Mouse (Mus musculus) right cerebral cortex, postnatal 4 days (tissue): Measurements from ENCODE around the gene Zfp82.
A peak's percentile ranks its signal among the peaks of the same experiment; 100 is the strongest.
"Not testable (repeated sequence)": the region's sequence is repeated elsewhere in the genome, so short reads cannot be mapped to it uniquely, and the experiment has no call there.

ENCODE experiments used
- DNase-seq: peaks from one replicate; pipeline ENCODE4 v3.0.0-alpha.2; 2022

Gene Zfp82

DNA sequence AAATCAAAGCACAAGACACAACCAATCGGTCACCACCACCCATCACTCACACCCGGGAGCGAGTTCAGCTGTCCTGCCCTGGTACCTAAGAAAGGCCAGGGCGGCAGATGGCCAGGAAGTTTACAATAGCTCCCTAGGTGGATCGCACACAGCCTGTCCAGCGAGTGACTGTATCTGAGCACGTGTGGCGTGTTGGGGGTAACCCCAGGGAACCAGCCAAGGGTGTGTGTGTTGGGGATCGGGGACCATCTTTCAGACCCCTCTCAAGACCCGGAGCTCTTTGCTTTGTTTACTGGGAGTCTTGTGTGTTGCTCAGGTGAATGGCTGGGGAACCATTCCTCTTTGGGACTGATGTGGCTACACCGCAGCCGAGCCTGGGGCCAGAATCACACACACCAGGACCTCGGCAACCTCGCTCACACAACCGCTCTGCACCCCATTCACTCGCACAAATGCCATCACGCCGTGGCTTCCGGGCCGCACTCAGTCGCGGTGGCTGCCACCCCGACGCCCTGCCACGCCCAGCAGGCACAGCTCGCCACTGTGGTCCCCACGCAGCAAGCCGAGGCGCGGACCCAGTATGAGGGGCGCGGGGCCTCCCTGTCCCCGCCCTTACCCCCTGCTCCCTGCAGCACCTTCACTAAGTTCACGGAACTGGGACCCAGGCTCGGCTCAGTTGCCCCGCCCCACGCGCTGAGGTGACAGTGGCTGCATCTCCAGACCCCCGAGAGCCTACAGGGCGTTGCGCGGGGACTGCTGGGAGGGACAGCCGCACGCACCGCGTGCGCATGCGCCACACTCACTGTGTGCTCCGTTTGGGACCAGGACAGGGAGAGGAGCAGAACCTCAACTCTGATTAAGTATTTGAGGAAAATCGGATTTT is at the start of gene Zfp82:
Zfp82 (minus strand) TSS at position 755 of the 883 bp plus-strand sequence.
- DNase-seq, result peak; percentile 82

GRCm38 (mm10) chr7:30122188-30122530 is 49.5 kb upstream of the Zfp82 start:
- DNase-seq, result no peak

DNA sequence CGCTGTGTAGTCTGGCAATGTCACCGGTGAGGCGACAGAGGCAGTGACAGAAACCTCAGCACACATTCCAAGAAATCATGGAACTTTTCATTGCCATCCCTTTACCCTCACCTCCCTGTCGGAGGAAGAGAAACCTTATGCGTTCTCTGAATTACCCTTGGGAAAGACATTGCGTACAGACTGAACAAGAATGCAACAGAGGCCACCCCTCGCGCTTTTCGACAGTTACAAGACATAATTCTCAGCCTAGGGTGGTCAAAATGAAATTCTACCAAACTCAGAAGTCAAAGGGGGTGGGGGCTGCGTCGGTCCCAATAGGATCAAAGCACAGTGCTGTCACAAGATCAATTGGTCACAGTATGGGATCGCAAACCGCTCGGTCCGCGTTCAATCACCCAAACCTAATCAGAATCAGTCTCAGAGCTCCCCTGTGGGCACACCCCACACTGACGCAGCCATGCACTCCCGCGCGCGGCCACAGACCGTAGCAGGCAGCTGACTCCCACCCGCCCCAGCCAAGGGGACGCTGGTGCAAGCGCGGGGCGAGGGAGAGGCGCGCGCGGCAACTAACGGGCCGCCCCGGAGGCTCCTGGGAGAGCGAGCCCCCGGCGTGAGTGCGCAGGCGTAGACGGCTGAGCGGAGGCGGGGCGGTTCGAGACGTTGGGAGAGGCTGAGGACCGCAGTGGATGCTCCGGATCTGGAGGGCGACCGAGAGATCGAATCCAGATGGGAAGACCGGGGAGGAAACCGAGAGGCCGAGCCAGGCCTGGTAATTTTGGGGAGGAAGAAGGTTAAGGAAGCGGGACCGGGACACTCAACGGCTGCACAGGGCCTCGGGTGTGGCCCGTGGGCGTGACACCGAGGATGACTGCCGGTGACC is 48.8 kb upstream of the Zfp82 start, which contains the start of gene Zfp382:
Zfp382 (plus strand) TSS at position 635 of the 880 bp plus-strand sequence.
- peak; percentile 91 for DNase-seq

DNA sequence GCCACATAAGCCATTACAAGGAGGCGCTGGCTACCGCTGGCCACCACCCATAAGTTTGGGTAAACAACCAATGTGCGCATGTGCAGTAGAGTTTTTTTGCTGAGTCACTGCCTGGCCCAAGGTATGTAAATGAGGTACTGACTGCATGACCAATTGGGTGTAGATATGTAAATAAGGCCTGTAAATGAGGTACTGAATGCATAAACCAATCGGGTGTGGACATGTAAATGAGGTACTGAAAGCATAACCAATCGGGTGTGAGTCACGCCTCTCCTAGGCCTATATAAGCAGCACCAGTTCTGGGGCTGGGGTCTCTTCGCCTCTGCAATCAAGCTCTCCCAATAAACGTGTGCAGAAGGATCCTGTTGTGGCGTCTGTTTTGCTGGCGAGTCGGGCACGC is 45.2 kb upstream of the Zfp82 start:
- not testable (repeated sequence) for DNase-seq

DNA sequence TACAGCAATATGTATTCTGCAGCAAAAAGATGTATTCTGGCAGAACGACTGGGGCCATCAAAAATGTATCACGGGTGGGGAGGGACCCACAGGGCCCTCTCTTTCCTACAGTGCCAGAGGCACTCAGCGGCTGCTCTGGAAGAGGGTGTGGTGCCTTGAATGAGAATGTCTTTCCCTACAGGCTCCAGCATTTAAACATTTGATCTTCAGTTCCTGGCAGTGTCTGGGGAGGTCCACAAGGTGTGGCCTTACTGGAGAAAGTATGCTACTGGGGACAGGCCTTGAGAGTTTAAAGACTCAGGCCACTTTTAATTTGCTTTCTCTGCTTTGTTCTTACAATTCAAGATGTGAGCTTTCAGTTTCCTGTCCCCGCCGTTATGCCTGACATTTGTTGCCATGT is 43.4 kb upstream of the Zfp82 start:
- no peak for DNase-seq

GRCm38 (mm10) chr7:30099297-30099696 is 26.6 kb upstream of the Zfp82 start:
- peak; percentile 82 for DNase-seq

DNA sequence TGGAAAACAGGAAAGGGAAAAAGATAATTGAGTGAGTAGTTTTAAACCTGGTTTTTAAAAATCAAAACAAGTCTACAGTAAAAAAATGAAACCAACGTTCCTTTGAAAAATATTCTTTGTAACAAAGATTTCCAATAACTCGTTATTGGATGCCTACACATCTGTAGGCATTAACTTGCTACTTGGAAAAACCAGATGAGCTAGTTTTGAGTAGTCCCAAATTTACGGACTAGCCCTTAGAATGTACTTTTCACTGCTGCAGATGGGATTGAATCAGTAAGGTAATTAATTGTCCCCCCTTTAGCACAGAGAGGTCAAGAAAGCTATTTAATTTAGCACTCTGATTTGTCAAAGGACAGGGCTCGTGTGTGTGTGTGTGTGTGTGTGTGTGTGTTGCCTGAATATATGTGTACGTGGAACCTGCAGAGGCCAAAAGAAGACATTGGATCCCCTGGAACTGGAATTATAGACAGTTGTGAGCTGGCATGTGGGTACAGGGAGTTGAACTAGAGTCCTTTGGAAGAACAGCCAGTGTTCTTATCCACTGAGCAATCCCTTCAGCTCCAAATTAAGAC is 22.9 kb upstream of the Zfp82 start:
- no peak for DNase-seq

GRCm38 (mm10) chr7:30094646-30095429 is 22.1 kb upstream of the Zfp82 start, which contains the start of gene Zfp260:
TSS of gene Zfp260 (plus strand) at chr7:30094777.
- peak; percentile 92 for DNase-seq

DNA sequence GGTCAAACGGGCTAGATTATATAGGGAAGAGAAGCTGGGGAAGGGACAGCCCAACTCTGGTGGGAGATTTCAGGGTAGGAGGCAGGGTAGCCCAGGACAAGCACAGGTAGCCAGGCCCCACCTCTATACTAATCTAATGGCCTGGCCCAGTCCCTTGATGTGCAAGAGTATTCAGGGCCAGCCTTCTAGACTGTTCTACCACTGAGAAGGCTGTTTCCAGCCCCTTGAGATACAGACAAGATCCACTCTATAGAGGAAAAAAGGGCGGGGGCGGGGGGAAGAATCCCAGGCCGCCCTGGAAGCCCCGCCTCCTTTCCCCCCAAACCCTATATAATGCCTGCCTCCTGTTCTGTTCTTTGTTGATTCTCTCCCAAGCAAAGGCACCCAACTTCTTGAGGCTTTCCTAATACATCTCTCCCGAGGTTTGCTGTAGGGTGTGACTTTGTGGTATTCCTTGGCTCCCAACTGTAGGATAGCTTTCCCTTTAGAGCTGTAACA is 21.3 kb upstream of the Zfp82 start:
- no peak for DNase-seq

- no peak for DNase-seq
Measured at GRCm38 (mm10) chr7:30092666-30093065, 20.0 kb upstream of the Zfp82 start.

DNA sequence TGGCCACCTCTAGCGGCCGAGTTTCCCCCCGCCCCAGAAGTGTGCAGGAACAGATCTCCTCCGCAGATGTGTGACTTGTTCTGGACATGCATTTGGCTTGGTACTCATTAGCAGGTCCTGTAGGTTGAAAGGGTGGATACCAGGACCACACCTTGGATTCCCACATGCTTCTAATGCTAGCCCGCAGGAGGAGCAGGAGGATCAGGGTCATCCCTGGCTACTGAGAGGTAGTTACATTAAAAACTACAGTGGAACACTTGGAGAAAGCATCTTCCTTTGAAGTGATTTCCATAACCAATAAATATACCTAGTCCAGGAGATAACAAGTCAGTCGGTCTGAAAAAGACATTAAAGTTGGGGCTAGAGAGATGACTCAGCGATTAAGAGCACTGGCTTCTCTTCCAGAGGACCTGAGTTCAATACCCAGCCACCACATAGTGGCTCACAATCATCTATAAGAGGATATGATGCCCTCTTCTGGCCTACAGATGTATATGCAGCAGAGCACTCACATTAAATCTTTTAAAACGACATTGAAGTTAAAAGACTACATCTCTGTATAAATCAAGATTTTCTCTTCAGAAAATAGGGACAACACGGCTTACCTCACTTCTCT is 18.4 kb upstream of the Zfp82 start:
- no peak for DNase-seq

GRCm38 (mm10) chr7:30090092-30090969 is 17.6 kb upstream of the Zfp82 start, which contains the start of the genes Gm26920 and Zfp566:
TSS of gene Gm26920 (minus strand) at chr7:30090410.
TSS of gene Zfp566 (minus strand) at chr7:30090527.
- peak; percentile 92 for DNase-seq

- DNase-seq, result no peak
Measured at GRCm38 (mm10) chr7:30089405-30089804, 16.7 kb upstream of the Zfp82 start.

DNA sequence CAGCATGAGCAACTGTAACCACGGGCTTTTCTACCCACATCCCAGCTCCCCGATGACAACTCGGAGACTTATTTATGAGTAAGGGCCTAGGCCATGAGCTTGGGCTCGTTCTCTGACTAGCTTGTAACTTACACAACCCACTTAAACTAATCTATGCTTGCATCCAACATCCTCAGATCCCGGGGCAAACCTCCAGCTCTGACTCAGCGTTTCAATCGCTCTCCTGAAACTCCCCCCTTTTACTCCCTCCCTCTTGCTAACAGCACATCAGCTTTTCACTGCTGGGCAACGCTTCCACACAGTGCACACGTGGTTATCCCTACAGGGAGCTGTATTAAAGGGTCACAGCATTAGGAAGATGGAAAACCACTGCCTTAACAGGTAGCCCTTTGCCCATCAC is 13.8 kb upstream of the Zfp82 start:
- DNase-seq, result no peak

DNA sequence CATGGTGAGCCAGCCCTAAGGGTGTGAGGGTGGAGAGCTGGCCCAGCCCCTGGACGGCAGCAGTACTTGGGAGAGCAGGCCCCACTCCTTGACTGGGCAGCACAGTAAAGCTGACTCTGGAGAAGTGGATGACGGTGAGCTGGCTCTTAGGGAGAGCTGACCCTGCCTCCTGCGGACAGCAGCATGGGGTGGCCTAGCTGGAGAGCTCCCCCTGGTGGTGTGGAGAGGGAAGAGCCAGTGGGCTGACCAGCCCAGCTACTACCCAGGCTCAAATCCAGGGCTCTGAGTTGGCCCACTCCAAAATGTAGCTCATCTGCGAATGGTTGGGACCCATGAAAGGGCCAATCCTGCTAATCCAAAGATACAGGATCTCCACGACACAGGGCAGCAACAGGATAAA is 8.1 kb downstream of the Zfp82 start:
- DNase-seq, result no peak

GRCm38 (mm10) chr7:30062478-30062877 is 10.2 kb downstream of the Zfp82 start:
- peak; percentile 25 for DNase-seq

DNA sequence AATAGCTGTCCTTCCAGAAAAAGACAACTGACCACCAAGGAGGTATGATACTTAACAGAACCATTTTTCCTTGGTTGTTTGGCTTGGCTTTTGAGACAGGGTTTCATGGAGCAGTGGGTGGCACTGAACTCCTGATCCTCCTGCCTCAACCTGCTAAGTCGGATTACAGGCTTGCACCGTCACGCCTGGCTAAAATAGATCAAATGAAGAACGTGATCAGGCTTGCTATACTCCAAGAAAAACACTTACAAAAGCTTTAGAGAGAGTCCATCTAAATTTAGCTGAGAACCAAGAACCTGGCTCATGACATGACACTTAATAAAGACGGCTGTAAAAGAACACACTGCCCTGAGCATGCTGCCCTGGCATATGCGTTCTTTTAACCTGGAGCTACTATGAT is 12.4 kb downstream of the Zfp82 start:
- DNase-seq, result no peak

GRCm38 (mm10) chr7:30053591-30053990 is 19.1 kb downstream of the Zfp82 start:
- DNase-seq, result no peak

DNA sequence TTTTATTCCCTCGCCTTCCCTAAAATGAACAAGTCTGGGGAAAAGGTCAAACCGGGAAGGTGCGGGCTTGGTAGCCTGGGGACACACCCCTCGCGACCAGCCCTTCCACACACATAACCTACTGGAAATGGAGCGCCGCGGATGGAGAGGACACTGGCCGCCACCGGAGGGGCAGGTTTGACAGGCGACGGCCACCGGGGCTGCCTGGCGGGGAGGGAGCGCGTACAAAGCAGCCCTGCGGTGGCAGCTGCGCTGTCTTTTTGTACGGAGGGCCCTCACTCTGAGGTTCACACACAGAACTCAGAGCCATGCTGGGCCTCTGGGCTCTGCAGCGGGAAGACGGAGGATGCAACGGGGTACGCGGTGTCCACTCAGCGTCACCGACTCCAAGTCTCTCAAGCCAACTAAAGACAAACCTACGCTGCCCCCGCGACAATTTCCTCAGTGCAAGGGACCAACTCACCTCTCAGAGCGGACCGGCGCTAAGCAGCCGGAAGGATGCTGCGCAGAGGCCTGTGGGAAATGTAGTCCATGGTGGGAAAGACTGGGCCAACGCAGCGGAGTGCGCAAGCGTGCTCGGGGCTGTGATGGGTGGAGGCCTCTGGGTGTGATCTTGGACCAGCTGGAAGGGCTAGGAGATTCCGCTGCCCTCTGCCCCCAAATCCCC is 21.7 kb downstream of the Zfp82 start, which contains the start of gene Zfp14:
Zfp14 (minus strand) TSS at position 499 of the 667 bp plus-strand sequence.
- peak; percentile 88 for DNase-seq

- DNase-seq, result no peak
Measured at GRCm38 (mm10) chr7:30048126-30048525, 24.6 kb downstream of the Zfp82 start.
